Mouse (Mus musculus) A20 (cell line): ENCODE measurements at regions not wholly inside any gene's neighbourhood (a gene's known extent, or its start where the extent isn't known, plus 50 kb on each side); places are given as distances from the start of the nearest gene placed in this dataset.
A peak's percentile ranks its signal among the peaks of the same experiment; 100 is the strongest.

Source experiments
- DNase-seq: peaks from one replicate; pipeline ENCODE4 v3.0.0-alpha.2; 2011; ENCODE audit warnings: low read depth, low spot score

- DNase-seq, result no peak
These were observed 103.0 kb upstream of the Dcn start for GRCm38 (mm10) chr10:97376376-97376775.

- DNase-seq, result no peak
These were observed 97.8 kb upstream of the Dcn start for GRCm38 (mm10) chr10:97381586-97381985.

DNA sequence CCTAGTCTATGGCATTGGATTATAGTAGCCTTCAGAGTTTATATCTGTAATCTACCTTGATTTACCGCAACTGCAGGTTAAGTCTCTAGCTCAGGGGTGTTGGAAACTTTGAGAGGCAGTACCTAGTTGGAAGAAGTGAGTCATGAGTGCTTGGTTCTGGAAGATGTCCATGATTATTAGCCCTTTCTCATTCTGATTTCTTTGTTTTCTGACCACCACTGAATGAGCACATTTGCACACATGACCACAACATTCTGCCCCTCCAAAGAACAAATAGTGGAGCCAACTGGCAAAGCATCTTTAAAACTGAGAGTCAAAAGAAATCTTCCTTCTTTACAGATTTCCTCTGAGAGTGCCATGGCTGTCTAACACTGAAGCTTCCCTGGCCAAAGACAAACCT lies 95.5 kb upstream of the Dcn start:
- DNase-seq, result no peak

DNA sequence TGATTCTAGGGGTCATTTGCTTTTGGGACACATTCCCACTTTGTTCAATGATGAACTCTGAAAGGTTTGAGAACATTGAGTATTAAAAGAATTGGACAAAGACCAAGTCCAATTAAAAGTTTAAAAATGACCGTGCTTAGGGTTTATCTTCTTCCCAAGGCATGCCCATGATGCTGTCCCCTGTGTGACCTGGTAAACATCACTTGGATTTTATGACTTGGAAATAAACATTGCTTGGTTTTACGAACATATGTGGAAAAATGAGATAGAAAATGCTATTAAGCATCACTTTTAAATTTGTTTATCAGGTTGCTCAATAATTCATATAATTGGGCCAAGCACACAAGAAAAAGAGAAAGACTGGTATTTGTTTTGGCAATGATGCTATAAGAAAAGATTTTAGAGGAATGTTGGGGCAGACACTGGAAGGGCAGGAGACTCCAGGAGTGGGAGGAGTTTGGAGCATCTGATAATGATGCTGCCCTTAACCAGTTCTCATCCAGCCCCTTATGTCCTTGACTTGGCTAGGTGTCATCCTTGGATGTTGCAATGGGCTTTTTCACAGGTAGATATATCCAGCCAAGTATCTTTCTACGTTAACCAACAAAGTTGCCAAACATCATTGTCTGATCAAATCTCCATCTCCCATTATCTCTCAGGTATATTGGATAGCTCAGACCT lies 92.1 kb upstream of the Dcn start:
- no peak for DNase-seq

GRCm38 (mm10) chr10:97389647-97390590 lies 89.5 kb upstream of the Dcn start:
- DNase-seq, result no peak

DNA sequence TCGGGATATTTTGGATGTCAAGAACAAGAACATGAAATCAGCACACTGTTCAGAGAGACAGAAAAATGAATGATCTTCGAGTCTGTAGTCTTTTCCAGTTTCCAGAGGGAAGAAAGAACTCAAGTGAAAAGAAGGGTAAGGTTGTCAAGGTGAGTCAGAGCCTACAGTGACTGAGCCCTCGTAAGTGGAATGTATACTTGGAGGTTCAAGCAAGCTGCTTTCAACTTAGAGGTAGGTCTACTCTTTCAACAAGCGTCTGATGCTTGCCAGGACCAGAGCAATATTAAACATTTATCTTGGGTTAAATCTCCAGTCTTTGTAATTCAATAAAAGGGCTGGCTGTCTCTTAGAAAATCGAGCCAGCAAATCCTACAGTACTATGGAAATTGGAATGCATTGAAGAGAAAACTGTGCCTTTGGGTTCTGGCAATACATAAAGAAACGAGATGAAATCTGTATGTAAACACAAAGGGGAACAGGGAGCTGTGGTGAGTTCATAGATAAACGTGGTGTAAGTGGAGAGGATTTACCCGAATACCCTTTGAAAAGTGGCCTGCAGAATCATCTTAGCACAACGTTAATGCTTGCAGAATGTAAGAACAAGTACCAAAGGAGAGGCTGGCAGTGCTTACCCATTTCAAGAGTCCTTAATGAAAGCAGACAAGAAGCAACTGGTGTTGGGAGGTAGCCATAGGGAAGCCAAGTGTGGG lies 82.2 kb upstream of the Dcn start:
- no peak for DNase-seq

GRCm38 (mm10) chr10:97397896-97398295 lies 81.5 kb upstream of the Dcn start:
- DNase-seq, result no peak

DNA sequence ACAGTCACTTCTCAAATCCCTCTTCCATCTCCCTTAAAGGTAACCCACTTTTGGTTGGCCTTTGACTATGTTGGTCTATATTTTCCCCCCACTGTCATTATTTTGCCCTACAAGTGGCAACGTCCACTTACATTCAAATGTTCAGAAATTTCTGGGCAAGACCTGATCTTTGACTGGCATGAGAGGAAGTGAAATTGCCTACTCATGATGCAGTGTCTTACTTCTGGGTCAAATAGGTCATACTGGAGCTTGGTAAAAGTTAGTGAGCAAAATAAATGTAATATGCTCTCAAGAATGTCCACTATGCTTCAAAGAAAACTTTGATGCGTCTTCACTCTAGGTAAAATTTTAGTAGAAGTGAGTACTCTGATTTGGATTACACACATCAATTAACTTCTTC lies 76.9 kb upstream of the Dcn start:
- DNase-seq, result peak; percentile 58

DNA sequence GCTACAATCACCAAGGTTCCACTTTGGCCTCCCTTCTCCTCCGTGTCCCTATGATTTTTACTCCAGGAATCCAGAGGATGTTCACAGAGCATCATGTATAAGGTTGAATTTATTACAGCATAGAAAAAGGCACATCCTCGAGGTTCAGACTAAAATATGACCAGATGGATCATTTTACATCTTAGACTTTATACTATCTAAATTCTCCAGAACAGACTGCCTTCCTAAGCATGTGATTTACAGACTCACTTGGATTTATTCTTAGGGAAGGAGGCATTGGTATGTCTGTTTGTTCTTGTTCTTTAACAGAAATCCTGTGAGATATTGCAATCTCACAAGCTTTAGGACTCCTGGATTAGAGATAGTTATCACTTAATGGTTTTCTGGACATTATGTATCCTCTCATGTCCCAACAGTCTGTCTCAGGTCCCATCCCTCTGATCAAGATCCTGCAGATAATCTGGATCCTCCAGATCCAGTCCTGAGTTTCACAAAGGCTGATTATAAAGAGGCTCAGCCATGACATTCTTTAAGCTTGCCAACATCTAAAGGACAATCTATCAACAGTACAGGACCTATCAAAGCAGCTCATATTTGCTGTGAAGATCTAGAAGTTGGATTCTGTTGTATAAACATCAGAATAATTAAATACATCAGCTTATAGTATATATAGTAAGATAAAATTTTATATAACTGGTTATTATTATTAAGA lies 75.2 kb upstream of the Dcn start:
- DNase-seq, result no peak

DNA sequence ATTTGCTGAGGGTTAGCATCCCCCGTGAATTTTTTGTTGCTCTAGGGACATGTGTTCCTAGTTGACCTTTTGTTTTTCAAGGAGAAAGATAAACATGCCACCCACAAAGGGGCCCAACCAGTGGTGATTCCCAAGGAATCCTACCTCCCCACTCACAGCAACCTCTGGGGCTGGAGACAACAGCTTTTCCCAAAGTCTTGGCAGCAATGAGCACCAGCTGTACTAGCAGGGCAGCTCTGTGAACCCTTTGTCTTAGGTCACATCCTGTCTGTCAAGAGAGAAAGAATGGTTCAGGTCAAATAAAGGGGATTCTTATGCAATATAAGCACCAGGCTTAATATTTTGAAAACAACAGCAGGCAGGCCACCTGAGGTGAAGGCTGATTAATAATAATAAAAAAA lies 70.2 kb upstream of the Dcn start:
- no peak for DNase-seq

DNA sequence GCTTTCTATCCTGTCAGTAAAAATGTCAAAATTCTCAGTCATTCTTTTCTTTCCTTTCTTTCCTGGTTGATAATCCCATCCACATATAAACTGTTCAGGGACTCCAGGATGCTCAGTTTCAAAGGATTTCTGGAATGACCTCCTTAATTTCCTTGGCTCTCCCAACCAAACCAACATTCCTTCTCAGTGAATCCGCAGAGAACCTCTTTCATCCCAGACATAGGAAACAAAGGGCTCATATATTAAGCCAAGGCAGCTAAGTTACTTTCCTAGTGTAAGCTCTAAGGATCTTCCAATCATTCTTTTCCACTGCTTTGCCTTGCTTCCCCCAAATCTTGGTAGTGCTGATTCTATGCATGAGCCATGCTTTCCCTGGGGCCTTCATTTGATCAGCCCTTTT lies 69.5 kb upstream of the Dcn start:
- no peak for DNase-seq

DNA sequence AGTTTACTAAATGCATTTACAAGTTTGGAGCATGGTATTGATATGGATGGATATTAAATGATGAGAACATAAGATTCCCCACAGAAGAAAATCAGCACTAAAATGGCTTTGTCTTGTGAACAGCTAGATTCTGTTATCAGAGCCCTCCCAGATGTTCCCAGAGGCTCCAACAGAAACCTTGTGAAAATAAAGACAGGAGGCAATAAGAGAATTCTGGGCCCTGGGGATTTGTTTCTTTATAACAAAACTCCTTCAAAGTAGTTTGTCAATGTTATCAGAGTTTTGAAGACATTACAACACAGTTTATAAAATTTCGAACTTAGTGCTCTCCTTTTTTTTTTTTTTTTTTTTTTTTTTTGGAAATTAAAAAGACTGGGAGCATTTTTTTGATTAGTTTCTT lies 56.8 kb upstream of the Dcn start:
- DNase-seq, result no peak

DNA sequence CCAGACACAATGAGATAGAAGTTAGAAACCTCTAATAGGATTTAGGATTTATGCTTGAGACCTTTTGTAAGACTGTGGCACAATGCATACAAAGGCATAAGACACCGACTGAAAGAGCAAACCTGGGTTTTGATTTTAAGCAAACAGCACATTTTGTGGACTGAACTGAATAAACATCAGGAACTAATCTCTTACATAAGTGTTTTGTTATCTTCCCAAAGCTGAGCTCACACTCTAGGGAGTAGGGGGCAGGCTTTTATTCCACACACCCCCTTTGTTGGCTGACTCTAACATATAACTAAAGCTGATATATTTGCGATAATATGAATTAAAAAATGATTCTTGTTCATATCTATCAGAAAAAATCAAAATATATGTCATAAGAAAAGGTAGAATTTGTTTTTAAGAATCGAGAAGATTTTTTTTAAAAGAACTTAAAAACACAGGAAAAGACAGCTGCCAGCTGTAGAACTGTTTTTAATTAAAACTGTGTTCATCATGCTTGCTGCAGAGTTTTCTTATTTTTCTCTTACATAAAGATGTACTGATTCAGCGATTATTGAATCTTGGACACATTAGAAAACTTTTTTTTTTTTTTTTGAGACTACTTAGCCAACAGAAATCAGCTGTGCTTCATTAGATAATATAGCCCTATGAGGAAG lies 56.2 kb upstream of the Dcn start:
- no peak for DNase-seq
